Mouse (Mus musculus) embryonic fibroblast, embryonic 13.5 days (primary cell): Measurements from ENCODE around the gene Sema4c.

Experiments used
- CTCF ChIP-seq: IDR thresholded peaks from 2 replicates; pipeline ENCODE4 v1.5.1; 2011; ENCODE audit warnings: mild to moderate bottlenecking, control low read depth, low read length, moderate library complexity, borderline replicate concordance; ENCODE audit not compliant: insufficient read depth
- POLR2A ChIP-seq: IDR thresholded peaks from 2 replicates; pipeline ENCODE4 v1.6.1; 2011; ENCODE audit warnings: low read depth, mild to moderate bottlenecking, control low read depth, low read length, moderate library complexity

DNA sequence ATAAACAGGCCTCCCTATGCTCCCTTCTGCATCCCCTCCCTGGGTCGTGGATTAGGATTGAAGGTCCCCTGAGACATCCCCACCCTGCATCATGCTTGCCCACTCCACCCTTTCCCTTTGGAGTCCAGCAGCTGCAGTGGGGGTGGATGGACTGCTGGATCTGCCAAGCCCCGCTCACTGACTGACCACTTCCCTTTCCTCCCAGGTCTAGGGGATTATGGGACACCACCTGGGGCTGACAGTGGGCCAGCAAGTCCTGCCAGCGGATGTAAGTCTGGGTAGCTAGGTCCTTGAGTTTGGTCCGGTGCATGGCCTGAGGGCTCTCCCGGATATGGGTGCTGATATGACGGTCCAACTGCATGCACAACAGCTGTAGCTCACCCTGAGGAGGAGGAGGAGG is 6.0 kb upstream of the Sema4c start:
- TF ChIP-seq CTCF = no peak
- TF ChIP-seq POLR2A = no peak
